Mouse (Mus musculus): Measurements from ENCODE around the gene Pyroxd2.
"Not testable (repeated sequence)": the region's sequence is repeated elsewhere in the genome, so short reads cannot be mapped to it uniquely, and the experiment has no call there.

The Pyroxd2 gene

GRCm38 (mm10) chr19:42752363-42752931, at the start of gene Pyroxd2:
TSS of gene Pyroxd2 (minus strand) at chr19:42752775.
- peaks cover 8% of the 10 kb centered on the region; the same call in 1 of the 2 replicates for H3K27me3 ChIP-seq (ENCODE audit: insufficient read depth, low read length)
- no peak for TF ChIP-seq POU5F1 (IDR thresholded peaks at IDR 0.05; ENCODE audit: borderline replicate concordance, low read length)
- no peak for TF ChIP-seq NANOG (IDR thresholded peaks at IDR 0.05; ENCODE audit: borderline replicate concordance, low read length)
- TF ChIP-seq CTCF (conservative IDR thresholded peaks at IDR 0.05; ENCODE audit: low read length): no peak

GRCm38 (mm10) chr19:42797866-42798265, 45.3 kb upstream of the Pyroxd2 start:
- TF ChIP-seq POU5F1 (IDR thresholded peaks at IDR 0.05; ENCODE audit: borderline replicate concordance, low read length) (no peak), NANOG (IDR thresholded peaks at IDR 0.05; ENCODE audit: borderline replicate concordance, low read length) (no peak), CTCF (conservative IDR thresholded peaks at IDR 0.05; ENCODE audit: low read length) (no peak)
- H3K27me3 ChIP-seq (ENCODE audit: insufficient read depth, low read length): peaks cover 24% of the 10 kb centered on the region
- no peaks in the 10 kb centered on the region for H3K9me3 ChIP-seq (ENCODE audit: low read length)
- H3K36me3 ChIP-seq (ENCODE audit: insufficient read depth, low read length): no peaks in the 10 kb centered on the region
- H3K4me1 ChIP-seq (replicated peaks; ENCODE audit: low read depth, low read length): peaks cover 7% of the 10 kb centered on the region
- H3K4me3 ChIP-seq (replicated peaks; ENCODE audit: low read length): no peak overlapping the region

More at GRCm38 (mm10) chr19:42752363-42752931, at the start of gene Pyroxd2:
- H3K4me3 ChIP-seq (replicated peaks; ENCODE audit: low read length): peak within 1 kb of the TSS; percentile 71
- peaks cover 8% of the 10 kb centered on the region; the same call in 1 of the 2 replicates for H3K36me3 ChIP-seq (ENCODE audit: insufficient read depth, low read length)
- H3K4me1 ChIP-seq (replicated peaks; ENCODE audit: low read depth, low read length): peaks cover 19% of the 10 kb centered on the region
- H3K9me3 ChIP-seq (ENCODE audit: low read length): no peaks in the 10 kb centered on the region

- peaks cover 7% of the 10 kb centered on the region for H3K4me1 ChIP-seq (replicated peaks; ENCODE audit: low read depth, low read length)
- no peaks in the 10 kb centered on the region for H3K36me3 ChIP-seq (ENCODE audit: insufficient read depth, low read length)
- peak overlapping the region; percentile 75 for H3K4me3 ChIP-seq (replicated peaks; ENCODE audit: low read length)
- TF ChIP-seq NANOG (IDR thresholded peaks at IDR 0.05; ENCODE audit: borderline replicate concordance, low read length): no peak
- no peak for TF ChIP-seq POU5F1 (IDR thresholded peaks at IDR 0.05; ENCODE audit: borderline replicate concordance, low read length)
- TF ChIP-seq CTCF (conservative IDR thresholded peaks at IDR 0.05; ENCODE audit: low read length): no peak
- H3K9me3 ChIP-seq (ENCODE audit: low read length): no peaks in the 10 kb centered on the region
- peaks cover 33% of the 10 kb centered on the region for H3K27me3 ChIP-seq (ENCODE audit: insufficient read depth, low read length)
Observed at GRCm38 (mm10) chr19:42795801-42796200, 43.2 kb upstream of the Pyroxd2 start.

DNA sequence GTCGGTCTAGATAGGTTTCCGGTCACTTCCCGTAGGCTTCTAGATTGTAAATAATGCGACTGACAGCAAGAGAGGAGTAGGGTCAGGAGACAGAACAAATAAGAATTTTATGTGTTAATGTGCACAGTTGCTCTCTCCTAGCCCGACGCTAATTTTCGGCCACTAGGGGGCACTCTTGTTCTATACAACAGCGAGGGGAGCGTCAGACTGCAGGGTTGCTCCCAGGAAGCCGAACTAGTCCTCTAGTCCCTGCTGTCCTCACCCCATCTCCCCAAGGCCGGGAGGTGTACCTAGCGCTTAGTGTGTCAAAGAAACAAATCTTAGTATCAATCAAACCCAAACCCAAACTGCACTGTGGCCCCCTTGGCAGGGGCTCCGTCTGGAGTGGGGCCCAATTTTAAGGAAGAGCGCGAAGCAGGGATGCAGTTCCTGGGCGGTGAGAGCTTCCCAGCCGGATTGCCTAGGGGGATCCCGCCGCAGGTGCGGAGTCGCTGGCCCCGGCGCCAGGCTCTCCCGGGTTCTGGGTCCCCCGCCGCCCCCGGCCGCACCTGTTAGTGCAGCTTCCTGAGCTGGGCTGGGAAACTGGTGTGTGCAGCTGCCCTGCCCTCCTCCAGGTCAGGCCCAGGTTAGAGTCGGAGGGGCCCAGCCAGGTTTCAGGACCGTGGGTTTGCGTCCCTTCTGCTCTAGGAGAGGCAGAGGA, 42.5 kb upstream of the Pyroxd2 start:
- H3K27me3 ChIP-seq (ENCODE audit: insufficient read depth, low read length): peaks cover 36% of the 10 kb centered on the region
- no peak for TF ChIP-seq NANOG (IDR thresholded peaks at IDR 0.05; ENCODE audit: borderline replicate concordance, low read length)
- TF ChIP-seq CTCF (conservative IDR thresholded peaks at IDR 0.05; ENCODE audit: low read length): peak; percentile 71
- H3K9me3 ChIP-seq (ENCODE audit: low read length): no peaks in the 10 kb centered on the region
- H3K36me3 ChIP-seq (ENCODE audit: insufficient read depth, low read length): no peaks in the 10 kb centered on the region
- H3K4me3 ChIP-seq (replicated peaks; ENCODE audit: low read length): peak overlapping the region; percentile 75
- peaks cover 7% of the 10 kb centered on the region for H3K4me1 ChIP-seq (replicated peaks; ENCODE audit: low read depth, low read length)

DNA sequence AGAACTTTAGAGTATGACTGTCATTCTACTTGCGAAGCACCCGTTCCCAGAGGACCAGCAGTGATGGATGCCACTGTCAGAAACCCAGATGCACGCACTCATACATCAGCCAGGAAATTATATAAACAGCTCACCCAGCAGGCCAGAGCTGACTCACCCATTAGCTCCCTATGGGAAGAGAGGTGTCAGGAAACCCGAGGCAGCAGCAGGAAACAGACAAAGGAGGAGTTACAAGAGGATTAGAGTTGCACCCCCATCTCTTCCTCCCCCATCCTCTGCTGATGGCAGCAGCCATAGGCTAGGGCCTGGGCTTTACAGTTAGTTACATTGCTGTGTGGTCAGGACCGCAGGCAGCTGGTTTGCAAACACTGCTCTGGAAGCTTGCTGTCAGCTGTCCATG, 35.7 kb upstream of the Pyroxd2 start:
- Histone ChIP-seq H3K36me3 (ENCODE audit: insufficient read depth, low read length) (no peaks in the 10 kb centered on the region), H3K4me3 (replicated peaks; ENCODE audit: low read length) (no peak overlapping the region), H3K27me3 (ENCODE audit: insufficient read depth, low read length) (peaks cover 31% of the 10 kb centered on the region), H3K4me1 (replicated peaks; ENCODE audit: low read depth, low read length) (peaks cover 22% of the 10 kb centered on the region), H3K9me3 (ENCODE audit: low read length) (no peaks in the 10 kb centered on the region)
- TF ChIP-seq CTCF (conservative IDR thresholded peaks at IDR 0.05; ENCODE audit: low read length) (no peak), NANOG (IDR thresholded peaks at IDR 0.05; ENCODE audit: borderline replicate concordance, low read length) (no peak), POU5F1 (IDR thresholded peaks at IDR 0.05; ENCODE audit: borderline replicate concordance, low read length) (no peak)

DNA sequence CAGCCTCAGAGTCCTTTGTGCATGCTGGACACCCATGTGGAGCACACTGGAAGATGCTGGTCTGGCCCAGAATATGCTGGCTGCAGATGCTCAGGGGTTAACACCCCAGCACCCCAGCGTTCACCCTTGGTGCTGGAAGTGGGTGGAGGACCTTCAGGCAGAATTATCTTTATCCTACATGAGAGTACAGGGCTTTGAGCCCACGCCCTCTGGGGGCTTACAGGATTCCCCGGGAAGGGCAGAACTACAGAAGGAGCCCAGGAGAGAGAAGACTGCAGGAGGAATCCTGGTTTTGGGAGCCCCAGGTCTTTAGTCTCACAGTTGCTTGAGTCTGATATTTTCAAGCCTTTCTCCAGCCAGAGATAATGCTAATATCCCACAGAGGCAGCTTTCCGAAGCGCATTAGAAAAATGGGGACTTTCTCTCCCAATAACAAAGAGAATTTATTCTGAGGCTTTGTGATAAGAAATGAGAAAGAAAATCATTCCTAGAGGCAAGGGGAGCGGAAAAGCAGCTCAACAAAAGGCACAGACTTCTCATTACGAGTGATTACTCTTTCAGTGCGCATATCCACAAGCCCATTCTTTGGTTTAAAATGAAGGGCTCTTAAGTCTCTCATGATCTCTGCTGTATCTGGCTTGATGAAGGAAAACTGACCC, 33.1 kb upstream of the Pyroxd2 start:
- Histone ChIP-seq H3K4me3 (replicated peaks; ENCODE audit: low read length) (no peak overlapping the region), H3K9me3 (ENCODE audit: low read length) (no peaks in the 10 kb centered on the region), H3K36me3 (ENCODE audit: insufficient read depth, low read length) (no peaks in the 10 kb centered on the region), H3K27me3 (ENCODE audit: insufficient read depth, low read length) (peaks cover 21% of the 10 kb centered on the region), H3K4me1 (replicated peaks; ENCODE audit: low read depth, low read length) (peaks cover 25% of the 10 kb centered on the region)
- TF ChIP-seq CTCF (conservative IDR thresholded peaks at IDR 0.05; ENCODE audit: low read length) (no peak), NANOG (IDR thresholded peaks at IDR 0.05; ENCODE audit: borderline replicate concordance, low read length) (no peak), POU5F1 (IDR thresholded peaks at IDR 0.05; ENCODE audit: borderline replicate concordance, low read length) (no peak)

GRCm38 (mm10) chr19:42785129-42785528, 32.6 kb upstream of the Pyroxd2 start:
- Histone ChIP-seq H3K4me3 (replicated peaks; ENCODE audit: low read length) (no peak overlapping the region), H3K4me1 (replicated peaks; ENCODE audit: low read depth, low read length) (peaks cover 26% of the 10 kb centered on the region), H3K27me3 (ENCODE audit: insufficient read depth, low read length) (peaks cover 19% of the 10 kb centered on the region), H3K9me3 (ENCODE audit: low read length) (no peaks in the 10 kb centered on the region), H3K36me3 (ENCODE audit: insufficient read depth, low read length) (no peaks in the 10 kb centered on the region)
- TF ChIP-seq POU5F1 (IDR thresholded peaks at IDR 0.05; ENCODE audit: borderline replicate concordance, low read length): no peak
- TF ChIP-seq NANOG (IDR thresholded peaks at IDR 0.05; ENCODE audit: borderline replicate concordance, low read length): no peak
- no peak for TF ChIP-seq CTCF (conservative IDR thresholded peaks at IDR 0.05; ENCODE audit: low read length)

DNA sequence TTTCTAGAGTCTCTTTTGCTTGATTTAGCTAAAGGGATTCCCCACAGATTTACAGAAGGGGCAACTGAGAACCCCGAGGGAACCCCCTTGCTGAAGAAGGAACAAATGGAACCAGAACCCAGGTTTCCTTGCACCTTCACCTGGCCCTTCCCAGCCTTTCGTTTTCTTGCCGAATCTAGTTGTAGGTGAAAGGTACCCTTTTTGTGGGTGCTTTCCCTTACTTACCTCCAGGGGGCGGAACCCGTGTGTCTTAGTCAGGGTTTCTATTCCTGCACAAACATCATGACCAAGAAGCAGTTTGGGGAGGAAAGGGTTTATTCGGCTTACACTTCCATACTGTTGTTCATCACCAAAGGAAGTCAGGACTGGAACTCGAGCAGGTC, 27.6 kb upstream of the Pyroxd2 start:
- Histone ChIP-seq H3K4me1 (replicated peaks; ENCODE audit: low read depth, low read length) (peaks cover 28% of the 10 kb centered on the region), H3K4me3 (replicated peaks; ENCODE audit: low read length) (peak overlapping the region; percentile 85)
- not testable (repeated sequence) for H3K9me3 ChIP-seq (ENCODE audit: low read length); H3K36me3 ChIP-seq (ENCODE audit: insufficient read depth, low read length); H3K27me3 ChIP-seq (ENCODE audit: insufficient read depth, low read length)
